Mouse (Mus musculus) midbrain, embryonic 16.5 days (tissue): ENCODE results near the gene Slx4ip. TPM values are rescaled to one million over a fixed set of nuclear protein-coding genes. Genes with fewer than 3 reads are reported as not detected.

Experiments
- ATAC-seq: fragments of 200-750 bp; cut with Nextera tagmentation; 2 replicates; pipeline ENCODE4 v1.8.0; 2017; ENCODE audit warnings: moderate TSS enrichment
- H3K27ac ChIP-seq: fragments of 300-500 bp; sonication (generic); 2 replicates; pipeline ENCODE4 v1.5.1; 2014; ENCODE audit warnings: mild to moderate bottlenecking, low read length, mixed read lengths
- H3K27me3 ChIP-seq: fragments of 300-500 bp; sonication (generic); 2 replicates; pipeline ENCODE4 v1.6.1; 2014; ENCODE audit warnings: low read depth, low read length, mixed read lengths; ENCODE audit not compliant: control insufficient read depth, insufficient read depth
- H3K36me3 ChIP-seq: fragments of 300-500 bp; sonication (generic); 2 replicates; pipeline ENCODE4 v1.6.1; 2014; ENCODE audit warnings: mild to moderate bottlenecking, low read length, moderate library complexity, mixed read lengths; ENCODE audit not compliant: control insufficient read depth, insufficient read depth
- H3K4me1 ChIP-seq: fragments of 300-500 bp; sonication (generic); 2 replicates; pipeline ENCODE4 v1.6.1; 2014; ENCODE audit warnings: mild to moderate bottlenecking, low read length, mixed read lengths; ENCODE audit not compliant: control insufficient read depth, insufficient read depth
- H3K4me2 ChIP-seq: fragments of 300-500 bp; sonication (generic); 2 replicates; pipeline ENCODE4 v1.6.1; 2014; ENCODE audit warnings: mild to moderate bottlenecking, low read length, mixed read lengths
- H3K4me3 ChIP-seq: fragments of 300-500 bp; sonication (generic); 2 replicates; pipeline ENCODE4 v1.5.1; 2014; ENCODE audit warnings: low read depth, mild to moderate bottlenecking, low read length, moderate library complexity, mixed read lengths
- H3K9ac ChIP-seq: fragments of 300-500 bp; sonication (generic); 2 replicates; pipeline ENCODE4 v1.6.1; 2014; ENCODE audit warnings: low read depth, low read length, mixed read lengths
- H3K9me3 ChIP-seq: fragments of 300-500 bp; sonication (generic); replicated peaks from 2 replicates; pipeline ENCODE4 v1.6.1; 2014; ENCODE audit warnings: mild to moderate bottlenecking, low read length, mixed read lengths; ENCODE audit not compliant: control insufficient read depth, poor library complexity, severe bottlenecking
- WGBS: fragments of 180-500 bp; shearing (Covaris S2); extraction: QIAGEN DNeasy Blood & Tissue Kit; methylation state at CpG from one replicate; pipeline ENCODE4 v1.1.7; 2014; 5-methylcytosine and 5-hydroxymethylcytosine counted together
- polyA plus RNA-seq: library from polyadenylated mRNA; unstranded; fragments of >200 nt; fragmentation: Nextera tagmentation; extraction: Ambion mirVana; gene quantifications from 2 replicates; pipeline ENCODE4 v1.2.1, GENCODE M21; 2015

The Slx4ip gene
- polyA plus RNA-seq, 1 experiment from 2014 or later = 13.2 TPM

GRCm38 (mm10) chr2:137099211-137099734 is 208.3 kb downstream of the Slx4ip start:
- H3K27me3 ChIP-seq = no peaks in the 10 kb centered on the region
- no peak overlapping the region for H3K4me2 ChIP-seq
- ATAC-seq = no peak
- H3K27ac ChIP-seq = no peak overlapping the region
- H3K4me1 ChIP-seq = no peaks in the 10 kb centered on the region; the same call in 1 of the 2 replicates
- no peaks in the 10 kb centered on the region for H3K36me3 ChIP-seq
- H3K9me3 ChIP-seq = no peaks in the 10 kb centered on the region
- H3K9ac ChIP-seq = no peak overlapping the region
- 7% methylated on average over 6 of the region's 6 CpGs for WGBS
- H3K4me3 ChIP-seq = no peak overlapping the region

GRCm38 (mm10) chr2:137101074-137101473 is 210.1 kb downstream of the Slx4ip start:
- ATAC-seq = peak; percentile 26; the same call in 1 of the 2 replicates
- H3K9me3 ChIP-seq = no peaks in the 10 kb centered on the region
- H3K4me1 ChIP-seq = no peaks in the 10 kb centered on the region; the same call in 1 of the 2 replicates
- H3K27me3 ChIP-seq = no peaks in the 10 kb centered on the region
- no peak overlapping the region for H3K4me3 ChIP-seq
- WGBS = 22% methylated on average over 5 of the region's 5 CpGs
- no peak overlapping the region for H3K9ac ChIP-seq
- H3K36me3 ChIP-seq = no peaks in the 10 kb centered on the region
- no peak overlapping the region for H3K4me2 ChIP-seq
- no peak overlapping the region for H3K27ac ChIP-seq

- Histone ChIP-seq H3K4me2 (no peak overlapping the region), H3K27ac (no peak overlapping the region), H3K36me3 (no peaks in the 10 kb centered on the region), H3K4me1 (peaks cover 23% of the 10 kb centered on the region), H3K9ac (no peak overlapping the region), H3K9me3 (no peaks in the 10 kb centered on the region), H3K27me3 (no peaks in the 10 kb centered on the region; the same call in 1 of the 2 replicates), H3K4me3 (no peak overlapping the region)
- 50% methylated on average over 4 of the region's 4 CpGs for WGBS
- no peak for ATAC-seq
Observed at GRCm38 (mm10) chr2:137107203-137107602, 216.2 kb downstream of the Slx4ip start.

- peaks cover 31% of the 10 kb centered on the region for H3K4me1 ChIP-seq
- WGBS = 56% methylated on average over 8 of the region's 8 CpGs
Observed at GRCm38 (mm10) chr2:137107946-137108345, 216.9 kb downstream of the Slx4ip start.

GRCm38 (mm10) chr2:137109321-137110213 is 218.5 kb downstream of the Slx4ip start:
- H3K9me3 ChIP-seq = no peaks in the 10 kb centered on the region
- H3K27me3 ChIP-seq = no peaks in the 10 kb centered on the region; the same call in 1 of the 2 replicates
- H3K9ac ChIP-seq = no peak overlapping the region
- no peak overlapping the region; the same call in 1 of the 2 replicates for H3K27ac ChIP-seq
- peak; percentile 72 for ATAC-seq
- H3K4me1 ChIP-seq = peaks cover 38% of the 10 kb centered on the region
- 19% methylated on average over 15 of the region's 15 CpGs for WGBS
- no peak overlapping the region for H3K4me3 ChIP-seq
- H3K36me3 ChIP-seq = no peaks in the 10 kb centered on the region
- H3K4me2 ChIP-seq = peak overlapping the region; percentile 25; the same call in 1 of the 2 replicates

More at GRCm38 (mm10) chr2:137107946-137108345, 216.9 kb downstream of the Slx4ip start:
- no peak overlapping the region for H3K9ac ChIP-seq
- no peaks in the 10 kb centered on the region for H3K9me3 ChIP-seq
- ATAC-seq = no peak
- H3K4me2 ChIP-seq = no peak overlapping the region
- H3K36me3 ChIP-seq = no peaks in the 10 kb centered on the region
- H3K27me3 ChIP-seq = no peaks in the 10 kb centered on the region; the same call in 1 of the 2 replicates
- no peak overlapping the region for H3K27ac ChIP-seq
- H3K4me3 ChIP-seq = no peak overlapping the region

- 9% methylated on average over 4 of the region's 4 CpGs for WGBS
- peak overlapping the region; percentile 29; the same call in 1 of the 2 replicates for H3K27ac ChIP-seq
- H3K4me1 ChIP-seq = peaks cover 46% of the 10 kb centered on the region
- ATAC-seq = 0 out of 2 replicates have a peak, but pooled peaks have one; percentile 12
- no peak overlapping the region for H3K9ac ChIP-seq
- H3K9me3 ChIP-seq = no peaks in the 10 kb centered on the region
- no peak overlapping the region for H3K4me3 ChIP-seq
- no peaks in the 10 kb centered on the region; the same call in 1 of the 2 replicates for H3K27me3 ChIP-seq
- H3K4me2 ChIP-seq = 0 out of 2 replicates have a peak overlapping the region, but pooled peaks have one; percentile 12
- H3K36me3 ChIP-seq = no peaks in the 10 kb centered on the region
Observed at GRCm38 (mm10) chr2:137110214-137110898, 219.3 kb downstream of the Slx4ip start.

- Histone ChIP-seq H3K4me3 (peak overlapping the region; percentile 68), H3K4me2 (peak overlapping the region; percentile 85), H3K27ac (peak overlapping the region; percentile 50; the same call in 1 of the 2 replicates), H3K36me3 (no peaks in the 10 kb centered on the region), H3K9me3 (no peaks in the 10 kb centered on the region), H3K27me3 (no peaks in the 10 kb centered on the region; the same call in 1 of the 2 replicates), H3K9ac (peak overlapping the region; percentile 64), H3K4me1 (peaks cover 45% of the 10 kb centered on the region)
- ATAC-seq = no peak
- WGBS = 4% methylated on average over 12 of the region's 12 CpGs
Observed at GRCm38 (mm10) chr2:137113288-137114061, 222.5 kb downstream of the Slx4ip start.
